Mouse (Mus musculus) embryonic stem cell, embryonic (primary cell): ENCODE data around the gene Rab3il1.

Source experiments
- CTCF ChIA-PET, 4 experiments: fragments of 300-600 bp in 2 of 4; fragments of 350-600 bp in 2 of 4; sonication (Branson Sonifier 250); formaldehyde crosslinking; loops; one replicate each; lab custom pipeline; 2022; ENCODE audit warnings: inconsistent platforms in 2 of 4; lab: Charles Lee
- POLR2A ChIA-PET, 4 experiments: fragments of 300-600 bp in 2 of 4; fragments of 350-600 bp in 2 of 4; sonication (Branson Sonifier 250); formaldehyde crosslinking; loops; one replicate each; lab custom pipeline; 2022; ENCODE audit warnings: antibody characterized with exemption in 4 of 4, inconsistent platforms in 1 of 4; lab: Charles Lee

Gene Rab3il1

GRCm38 (mm10) chr19:10038910-10039309, 37.4 kb downstream of the Rab3il1 start:
- ChIA-PET POLR2A (interaction anchor here (0.6 to 1.8 kb wide), 12 partner anchors 9 to 934 kb away, joined by 3 to 9 read pairs (median 4); no protein-coding TSS in a partner anchor), CTCF (interaction anchor here (0.5 to 1.8 kb wide), 23 partner anchors 16 to 1023 kb away, joined by 3 to 9 read pairs (median 5); partner anchors contain the start of gene Fads2 (in 1 of the 4))

- POLR2A ChIA-PET, result interaction anchor here in 2 of 4 experiments (0.9 to 1.8 kb wide), 6 partner anchors 9 to 180 kb away, joined by 3 to 9 read pairs (median 4); no protein-coding TSS in a partner anchor
- CTCF ChIA-PET, result interaction anchor here in 3 of 4 experiments (0.5 to 1.8 kb wide), 10 partner anchors 17 to 204 kb away, joined by 3 to 7 read pairs (median 4); no protein-coding TSS in a partner anchor
Measured at GRCm38 (mm10) chr19:10039615-10040014, 38.1 kb downstream of the Rab3il1 start.

- ChIA-PET CTCF (interaction anchor here in 2 of 4 experiments (0.7 to 1.2 kb wide), 3 partner anchors 56 to 149 kb away, joined by 3 to 13 read pairs (median 3); no protein-coding TSS in a partner anchor), POLR2A (interaction anchor here in 1 of 4 experiments (1.0 kb wide), 1 partner anchor 20 kb away, joined by 3 read pairs; no protein-coding TSS in a partner anchor)
Measured at GRCm38 (mm10) chr19:10040866-10041387, 39.5 kb downstream of the Rab3il1 start.

- ChIA-PET POLR2A (interaction anchor here in 2 of 4 experiments (0.5 to 1.0 kb wide), 2 partner anchors 59 to 444 kb away, joined by 3 to 4 read pairs; no protein-coding TSS in a partner anchor), CTCF (interaction anchor here in 2 of 4 experiments (0.7 to 1.2 kb wide), 2 partner anchors 55 to 148 kb away, joined by 3 to 13 read pairs; no protein-coding TSS in a partner anchor)
Measured at GRCm38 (mm10) chr19:10041388-10042148, 40.1 kb downstream of the Rab3il1 start, which contains the start of gene Fads3. Gene Fads3 (plus strand): TSS chr19:10041569.

GRCm38 (mm10) chr19:10042232-10042631, 40.8 kb downstream of the Rab3il1 start:
- CTCF ChIA-PET, result interaction anchor here in 1 of 4 experiments (1.2 kb wide), 1 partner anchor 147 kb away, joined by 13 read pairs; no protein-coding TSS in a partner anchor

GRCm38 (mm10) chr19:10042816-10043215, 41.3 kb downstream of the Rab3il1 start:
- ChIA-PET CTCF (interaction anchor here in 2 of 4 experiments (0.7 to 1.3 kb wide), 4 partner anchors 16 to 54 kb away, joined by 3 to 4 read pairs (median 3); no protein-coding TSS in a partner anchor), POLR2A (interaction anchor here in 2 of 4 experiments (0.7 to 1.4 kb wide), 4 partner anchors 10 to 208 kb away, joined by 3 to 4 read pairs (median 4); partner anchors contain the start of gene Incenp (in 1 of the 2))

More at GRCm38 (mm10) chr19:10042232-10042631, 40.8 kb downstream of the Rab3il1 start:
- POLR2A ChIA-PET, result interaction anchor here in 2 of 4 experiments (0.5 to 1.4 kb wide), 3 partner anchors 24 to 443 kb away, joined by 3 to 4 read pairs (median 4); no protein-coding TSS in a partner anchor

- ChIA-PET CTCF (interaction anchor here in 3 of 4 experiments (0.6 to 1.3 kb wide), 6 partner anchors 15 to 189 kb away, joined by 3 to 6 read pairs (median 4); no protein-coding TSS in a partner anchor), POLR2A (interaction anchor here in 3 of 4 experiments (0.6 to 1.7 kb wide), 6 partner anchors 9 to 207 kb away, joined by 3 to 4 read pairs (median 4); partner anchors contain the start of gene Incenp (in 1 of the 3))
Measured at GRCm38 (mm10) chr19:10043643-10044042, 42.2 kb downstream of the Rab3il1 start.

- CTCF ChIA-PET, result interaction anchor here in 3 of 4 experiments (0.7 to 1.6 kb wide), 3 partner anchors 14 to 54 kb away, joined by 3 to 4 read pairs (median 3); no protein-coding TSS in a partner anchor
- POLR2A ChIA-PET, result interaction anchor here in 2 of 4 experiments (0.6 to 0.7 kb wide), 2 partner anchors 19 to 32 kb away, joined by 3 to 6 read pairs; no protein-coding TSS in a partner anchor
Measured at GRCm38 (mm10) chr19:10045707-10046106, 44.2 kb downstream of the Rab3il1 start.

- ChIA-PET CTCF (interaction anchor here in 2 of 4 experiments (0.6 to 1.6 kb wide), 2 partner anchors 55 to 454 kb away, joined by 3 to 4 read pairs; no protein-coding TSS in a partner anchor), POLR2A (no interaction called here)
Measured at GRCm38 (mm10) chr19:10046346-10046745, 44.9 kb downstream of the Rab3il1 start.

GRCm38 (mm10) chr19:10046983-10047382, 45.5 kb downstream of the Rab3il1 start:
- ChIA-PET CTCF (interaction anchor here in 1 of 4 experiments (1.6 kb wide), 1 partner anchor 55 kb away, joined by 4 read pairs; no protein-coding TSS in a partner anchor), POLR2A (interaction anchor here in 1 of 4 experiments (0.6 kb wide), 1 partner anchor 22 kb away, joined by 5 read pairs; no protein-coding TSS in a partner anchor)

- ChIA-PET POLR2A (interaction anchor here in 2 of 4 experiments (0.8 to 1.2 kb wide), 5 partner anchors 10 to 79 kb away, joined by 3 to 4 read pairs (median 3); no protein-coding TSS in a partner anchor), CTCF (interaction anchor here (0.6 to 1.7 kb wide), 4 partner anchors 9 to 169 kb away, joined by 3 to 6 read pairs (median 5); no protein-coding TSS in a partner anchor)
Measured at GRCm38 (mm10) chr19:10049533-10049932, 48.1 kb downstream of the Rab3il1 start.

- CTCF ChIA-PET, result interaction anchor here in 2 of 4 experiments (0.7 kb wide), 2 partner anchors 32 to 285 kb away, joined by 3 read pairs; no protein-coding TSS in a partner anchor
- POLR2A ChIA-PET, result interaction anchor here in 2 of 4 experiments (1.0 to 1.2 kb wide), 3 partner anchors 10 to 78 kb away, joined by 3 read pairs; no protein-coding TSS in a partner anchor
Measured at GRCm38 (mm10) chr19:10050438-10050837, 49.0 kb downstream of the Rab3il1 start.

GRCm38 (mm10) chr19:10052698-10053097, 51.2 kb downstream of the Rab3il1 start:
- CTCF ChIA-PET, result interaction anchor here in 1 of 4 experiments (1.0 kb wide), 1 partner anchor 206 kb away, joined by 3 read pairs; no protein-coding TSS in a partner anchor
- POLR2A ChIA-PET, result interaction anchor here in 2 of 4 experiments (0.5 to 1.2 kb wide), 2 partner anchors 10 to 174 kb away, joined by 3 read pairs; no protein-coding TSS in a partner anchor

GRCm38 (mm10) chr19:10053692-10054260, 52.3 kb downstream of the Rab3il1 start:
- ChIA-PET CTCF (interaction anchor here in 2 of 4 experiments (1.0 to 1.1 kb wide), 3 partner anchors 61 to 142 kb away, joined by 3 to 5 read pairs (median 3); no protein-coding TSS in a partner anchor), POLR2A (interaction anchor here in 1 of 4 experiments (1.0 kb wide), 1 partner anchor 150 kb away, joined by 3 read pairs; the partner anchor contains the start of genes Fen1 and Tmem258)

GRCm38 (mm10) chr19:10054361-10055075, 53.0 kb downstream of the Rab3il1 start:
- CTCF ChIA-PET, result interaction anchor here in 3 of 4 experiments (0.5 to 1.1 kb wide), 4 partner anchors 62 to 471 kb away, joined by 3 to 5 read pairs (median 4); no protein-coding TSS in a partner anchor
- POLR2A ChIA-PET, result interaction anchor here in 1 of 4 experiments (1.0 kb wide), 1 partner anchor 149 kb away, joined by 3 read pairs; the partner anchor contains the start of genes Fen1 and Tmem258

- ChIA-PET POLR2A (no interaction called here), CTCF (interaction anchor here in 2 of 4 experiments (0.6 to 1.0 kb wide), 2 partner anchors 17 to 139 kb away, joined by 3 to 7 read pairs; no protein-coding TSS in a partner anchor)
Measured at GRCm38 (mm10) chr19:10055261-10055660, 53.8 kb downstream of the Rab3il1 start.
